Mouse (Mus musculus): ENCODE results near the gene Gm21897. TPM values are rescaled to one million over a fixed set of nuclear protein-coding genes. Genes with fewer than 3 reads are reported as not detected.
"Not testable (repeated sequence)": the region's sequence is repeated elsewhere in the genome, so short reads cannot be mapped to it uniquely, and the experiment has no call there.

Gene Gm21897
- total RNA-seq (2021), result not detected
- polyA plus RNA-seq (2012; rRNA removed), result not detected in 2 replicates
- long read RNA-seq, result 0 reads

DNA sequence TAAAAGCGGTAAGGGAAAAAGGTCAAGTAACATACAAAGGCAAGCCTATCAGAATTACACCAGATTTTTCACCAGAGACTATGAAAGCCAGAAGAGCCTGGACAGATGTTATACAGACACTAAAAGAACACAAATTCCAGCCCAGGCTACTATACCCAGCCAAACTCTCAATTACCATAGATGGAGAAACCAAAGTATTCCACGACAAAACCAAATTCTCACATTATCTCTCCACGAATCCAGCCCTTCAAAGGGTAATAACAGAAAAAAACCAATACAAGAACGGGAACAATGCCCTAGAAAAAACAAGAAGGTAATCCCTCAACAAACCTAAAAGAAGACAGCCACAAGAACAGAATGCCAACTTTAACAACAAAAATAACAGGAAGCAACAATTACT is at the start of gene Gm21897:
TSS of gene Gm21897 (plus strand) at position 301 of the 400 bp plus-strand sequence.
- not testable (repeated sequence) for DNase-seq

DNA sequence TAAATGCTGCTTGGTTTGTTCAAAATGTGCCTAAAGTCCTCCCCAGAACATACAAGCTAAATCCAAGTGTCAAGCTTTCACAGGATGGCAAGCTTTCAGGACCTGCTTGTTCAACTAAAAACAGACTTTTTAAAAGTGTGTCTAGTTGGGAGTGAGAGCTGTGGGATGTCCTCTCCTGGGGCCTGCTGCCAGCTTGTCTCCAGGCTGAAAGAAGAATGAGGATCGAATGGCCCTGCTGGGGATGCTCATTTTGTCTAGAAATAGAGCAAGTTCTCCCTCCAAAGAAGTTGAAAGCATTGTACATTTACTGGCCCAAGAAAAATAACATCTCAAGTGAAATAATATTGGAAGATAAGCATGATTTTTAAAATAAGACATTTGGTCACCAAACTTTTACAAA is 45.0 kb upstream of the Gm21897 start:
- DNase-seq, result no peak

DNA sequence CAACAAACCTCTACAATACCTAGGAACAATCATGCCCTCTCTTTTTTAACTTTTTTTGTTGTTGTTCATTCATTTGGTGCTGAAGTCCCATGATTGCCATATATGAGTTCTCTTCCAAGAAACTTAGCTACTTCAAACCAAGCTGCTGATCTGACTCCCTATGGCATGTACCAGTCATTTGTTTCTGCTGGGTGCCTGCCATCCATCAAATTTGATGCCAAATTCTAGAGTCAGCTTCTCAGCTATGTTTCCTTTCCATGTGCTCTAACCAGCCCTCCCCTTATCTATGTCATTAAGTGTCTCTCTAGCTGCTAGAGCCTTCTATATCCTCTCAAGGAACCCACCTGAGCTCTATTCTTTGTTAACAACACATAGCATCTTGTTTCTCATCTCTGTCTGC is 39.8 kb upstream of the Gm21897 start:
- DNase-seq, result no peak

DNA sequence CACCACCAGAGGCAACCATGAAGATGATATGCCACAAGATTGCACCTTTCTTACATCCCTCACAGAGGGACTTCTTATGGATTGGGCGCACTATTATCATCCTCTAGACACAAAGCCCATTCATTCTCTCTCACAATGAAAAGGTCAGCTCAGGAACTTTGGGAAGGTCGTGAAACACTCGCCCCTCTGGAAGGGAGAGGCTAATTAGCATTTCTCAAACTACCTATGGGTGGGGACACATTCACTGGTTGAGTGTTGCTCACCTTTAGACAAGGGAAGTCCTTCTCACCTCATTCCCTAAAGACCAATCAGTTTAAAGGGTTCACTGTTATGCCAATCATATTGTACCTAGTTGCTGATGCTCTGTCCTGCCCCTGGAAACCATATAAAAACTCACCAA is 24.2 kb upstream of the Gm21897 start:
- no peak for DNase-seq

DNA sequence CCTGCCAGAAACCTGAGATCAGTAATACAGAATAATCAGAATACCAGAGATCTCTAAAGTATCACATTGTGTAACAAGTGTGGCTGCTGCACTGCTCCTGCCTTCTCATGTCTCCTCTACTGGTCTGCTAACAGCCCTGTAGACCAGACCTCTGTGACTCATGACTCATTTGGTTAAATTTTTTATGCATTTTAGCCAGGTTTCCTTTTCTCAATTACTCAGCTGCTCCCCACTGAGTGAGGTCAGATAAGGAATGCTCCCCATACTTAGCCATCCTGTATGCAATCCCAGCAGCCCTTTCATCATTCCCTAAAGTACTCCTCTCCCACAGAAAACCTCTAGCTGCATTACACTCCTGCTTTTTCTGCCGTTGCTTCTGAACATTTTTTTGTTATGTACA is 23.0 kb upstream of the Gm21897 start:
- no peak for DNase-seq

DNA sequence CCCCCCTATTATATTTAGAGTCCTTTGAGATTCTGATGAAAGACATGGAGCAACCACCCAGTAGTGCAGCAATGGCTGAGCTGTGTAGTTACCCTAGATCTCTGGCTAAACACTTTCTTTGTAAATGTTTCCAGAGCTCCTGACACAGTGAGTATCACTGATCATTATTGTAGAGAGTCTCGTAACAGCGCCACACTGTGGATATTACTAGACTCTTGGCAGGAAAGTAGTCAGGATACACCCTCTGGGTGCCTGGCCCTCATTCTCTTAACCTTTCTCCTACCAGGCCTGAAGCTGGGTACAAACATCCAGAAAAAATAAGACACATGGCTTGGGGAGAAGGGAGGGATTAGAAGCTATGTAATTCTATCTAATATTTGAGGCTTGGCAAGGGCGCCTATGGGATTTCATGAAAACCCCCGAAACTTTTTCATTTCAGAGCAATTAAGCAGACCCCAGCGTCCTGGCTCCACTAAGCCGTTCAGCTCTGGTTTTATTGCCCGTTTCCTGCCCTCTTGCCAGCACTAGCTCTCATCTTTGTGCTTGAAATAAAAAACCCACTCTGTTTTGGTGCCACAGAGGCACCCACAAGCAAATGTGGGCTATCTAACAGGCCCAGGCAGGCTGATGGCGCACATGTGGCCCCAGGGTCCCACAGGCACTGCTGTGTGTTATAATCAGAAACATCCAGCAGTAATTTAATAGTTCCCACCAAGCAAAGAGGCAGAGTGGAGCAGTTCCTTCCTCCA is 22.2 kb upstream of the Gm21897 start:
- DNase-seq, result peak; percentile 12

DNA sequence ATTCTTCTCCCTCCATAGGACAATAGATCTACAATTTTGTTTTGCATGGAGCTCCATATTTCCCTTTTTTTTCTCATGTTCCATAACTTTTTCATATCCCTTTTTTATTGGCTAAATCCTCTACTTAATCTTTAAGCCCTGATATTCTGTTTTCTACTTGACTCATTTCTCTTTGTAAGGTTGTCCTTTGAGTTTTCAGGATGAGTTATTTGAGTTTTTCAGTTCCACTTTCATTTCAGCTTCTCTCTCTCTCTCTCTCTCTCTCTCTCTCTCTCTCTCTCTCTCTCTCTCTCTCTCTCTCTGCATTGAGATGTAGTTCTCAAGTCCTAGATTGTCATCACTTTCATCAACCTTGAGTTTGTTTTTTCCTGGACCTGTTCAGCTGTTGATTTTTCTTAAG is 17.3 kb downstream of the Gm21897 start:
- no peak for DNase-seq

DNA sequence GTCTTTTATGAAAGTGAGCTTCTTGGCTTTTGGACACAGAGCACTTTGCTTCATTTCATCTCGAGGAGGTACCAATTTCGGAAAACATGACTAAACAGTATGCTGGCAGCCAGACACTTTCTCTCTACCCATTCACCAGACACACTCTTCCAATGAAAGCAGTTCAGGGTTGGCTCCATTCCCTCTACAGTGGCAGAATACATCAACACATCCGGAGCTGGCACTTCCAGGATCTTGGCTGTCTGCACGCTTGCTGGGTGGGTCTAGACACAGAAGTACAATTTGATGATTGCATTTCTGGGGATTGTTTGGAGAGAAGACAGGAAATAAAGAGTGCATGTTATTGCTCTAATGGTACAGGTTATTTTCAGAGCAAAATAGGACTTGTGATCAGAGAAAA is 21.8 kb downstream of the Gm21897 start:
- peak; percentile 5 for DNase-seq

DNA sequence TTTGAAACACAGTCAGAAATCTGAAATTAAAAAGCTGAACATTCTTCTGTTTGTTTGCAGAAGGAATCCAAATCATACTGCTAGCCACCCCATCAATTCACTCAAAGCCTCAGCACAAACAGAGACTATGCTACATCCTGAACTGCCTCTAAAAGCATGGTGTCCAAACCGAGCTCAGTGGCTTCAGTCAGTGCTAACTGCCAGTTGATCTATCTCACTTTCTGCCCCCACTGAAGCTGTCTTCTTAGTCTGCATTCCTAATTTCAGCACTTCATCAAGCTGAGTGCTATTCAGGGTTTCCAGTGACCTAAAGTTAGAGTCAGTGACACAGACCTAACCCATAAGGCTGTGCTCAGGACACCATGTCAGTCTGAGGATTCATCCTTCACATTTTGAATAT is 28.8 kb downstream of the Gm21897 start:
- DNase-seq, result no peak

DNA sequence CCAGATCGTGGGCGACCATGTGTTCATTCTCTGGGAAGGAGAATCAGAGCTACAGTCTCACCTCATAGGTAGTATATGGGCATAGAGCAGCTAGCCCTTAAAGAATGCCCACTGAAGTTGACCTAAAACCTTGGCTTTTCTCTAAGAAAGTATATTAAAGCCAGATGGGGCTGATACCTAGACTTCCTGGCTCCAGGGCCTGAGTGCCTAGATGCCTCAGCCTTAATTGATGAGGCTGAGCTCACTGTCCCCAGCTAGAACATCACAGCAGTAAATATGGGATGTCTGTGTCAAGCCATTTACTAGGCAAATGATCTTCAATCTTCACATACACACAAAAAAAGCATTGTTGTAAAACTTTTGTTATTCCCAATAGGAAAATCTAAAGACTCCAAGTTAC is 32.1 kb downstream of the Gm21897 start:
- DNase-seq, result no peak

DNA sequence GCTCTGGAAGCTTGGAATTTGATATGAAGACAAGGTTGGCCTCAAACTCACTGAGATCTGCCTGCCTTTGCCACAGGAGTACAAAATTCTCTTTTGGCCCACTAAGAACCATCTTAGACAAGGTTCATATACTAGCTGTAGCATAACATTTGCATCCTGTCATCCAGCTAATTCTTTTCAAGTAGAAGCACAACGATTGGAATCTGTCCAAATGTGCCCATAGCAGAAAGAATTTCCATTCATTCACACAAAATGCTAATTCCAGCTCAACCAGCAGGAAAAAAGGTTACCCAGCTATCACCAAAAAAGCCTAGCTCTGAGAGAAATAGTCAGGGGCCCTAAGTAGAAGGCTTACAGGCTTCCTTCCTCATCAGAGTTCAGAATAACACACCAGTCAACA is 34.0 kb downstream of the Gm21897 start:
- no peak for DNase-seq

DNA sequence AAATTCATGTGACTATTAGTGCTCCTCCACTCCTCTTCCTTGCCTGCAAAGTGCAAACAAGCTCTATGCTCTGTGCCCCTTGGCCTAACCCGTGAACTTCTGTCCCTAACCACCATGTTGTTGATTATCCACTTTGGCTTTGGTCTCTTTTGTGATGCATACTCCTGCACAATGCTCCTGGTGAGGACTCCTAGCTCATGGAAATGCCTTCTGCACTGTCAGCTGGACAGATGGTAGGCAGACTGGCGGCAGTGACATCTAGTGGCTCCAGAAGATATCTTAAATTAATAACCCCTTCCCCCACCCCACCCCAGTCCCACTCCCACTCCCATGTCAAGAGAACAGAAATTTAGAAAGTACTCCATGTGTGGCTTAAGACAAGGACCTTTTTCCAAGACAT is 35.1 kb downstream of the Gm21897 start:
- DNase-seq, result no peak

DNA sequence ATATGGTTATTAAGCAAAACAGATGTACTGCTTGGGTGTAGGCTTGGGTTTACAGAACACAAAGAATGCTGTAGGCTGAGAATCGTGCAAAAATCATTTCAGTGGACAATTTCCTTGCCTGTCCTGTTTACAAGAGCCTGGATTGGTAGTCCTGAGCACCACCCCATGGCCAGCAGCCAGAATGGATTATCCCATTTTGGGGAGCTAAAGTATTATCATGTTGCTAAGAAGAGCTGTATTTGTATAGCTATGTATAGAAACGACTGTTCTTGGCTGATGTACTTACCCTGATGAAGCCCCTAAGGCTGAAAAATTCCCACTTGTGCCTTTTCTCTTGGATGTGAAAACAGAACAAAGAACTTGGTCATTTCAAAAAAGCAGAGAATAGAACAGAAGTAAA is 37.6 kb downstream of the Gm21897 start:
- no peak for DNase-seq

DNA sequence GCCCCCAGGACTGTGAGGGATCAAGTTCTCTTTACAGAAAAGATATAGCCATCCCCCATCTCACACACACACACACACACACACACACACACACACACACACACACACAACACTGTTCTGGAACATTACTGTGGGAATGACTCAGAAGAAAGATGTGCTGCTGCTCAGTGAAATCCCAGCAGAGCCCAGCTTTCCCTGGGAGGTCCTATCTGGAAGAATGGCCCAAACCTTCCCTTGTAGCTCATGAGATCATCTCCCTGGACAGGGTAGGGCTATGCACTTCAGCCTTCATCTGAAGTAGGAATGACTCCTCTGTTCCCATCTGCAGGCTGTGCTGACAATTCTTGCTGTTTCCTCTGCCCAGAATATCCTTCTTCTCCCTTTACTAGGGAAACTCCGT is 38.1 kb downstream of the Gm21897 start:
- no peak for DNase-seq

DNA sequence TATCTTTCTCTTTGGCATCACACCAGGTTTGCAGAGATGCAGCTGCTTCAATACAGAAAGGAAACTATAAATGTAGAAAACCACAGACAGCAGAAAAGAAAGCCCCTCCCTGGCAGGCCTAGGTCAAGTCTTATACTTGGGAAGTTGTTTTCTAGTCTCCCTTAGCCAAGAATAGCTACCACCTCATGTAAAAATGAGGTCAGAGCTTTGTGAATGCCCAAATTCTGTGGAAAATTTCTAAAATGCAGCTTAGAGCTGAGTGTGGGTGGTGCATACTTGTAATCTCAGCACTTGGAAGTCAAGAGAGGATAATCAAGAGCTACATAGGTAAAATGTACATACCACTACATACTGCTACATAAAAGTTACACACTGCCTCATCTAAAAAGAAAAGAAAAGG is 40.5 kb downstream of the Gm21897 start:
- DNase-seq, result no peak

DNA sequence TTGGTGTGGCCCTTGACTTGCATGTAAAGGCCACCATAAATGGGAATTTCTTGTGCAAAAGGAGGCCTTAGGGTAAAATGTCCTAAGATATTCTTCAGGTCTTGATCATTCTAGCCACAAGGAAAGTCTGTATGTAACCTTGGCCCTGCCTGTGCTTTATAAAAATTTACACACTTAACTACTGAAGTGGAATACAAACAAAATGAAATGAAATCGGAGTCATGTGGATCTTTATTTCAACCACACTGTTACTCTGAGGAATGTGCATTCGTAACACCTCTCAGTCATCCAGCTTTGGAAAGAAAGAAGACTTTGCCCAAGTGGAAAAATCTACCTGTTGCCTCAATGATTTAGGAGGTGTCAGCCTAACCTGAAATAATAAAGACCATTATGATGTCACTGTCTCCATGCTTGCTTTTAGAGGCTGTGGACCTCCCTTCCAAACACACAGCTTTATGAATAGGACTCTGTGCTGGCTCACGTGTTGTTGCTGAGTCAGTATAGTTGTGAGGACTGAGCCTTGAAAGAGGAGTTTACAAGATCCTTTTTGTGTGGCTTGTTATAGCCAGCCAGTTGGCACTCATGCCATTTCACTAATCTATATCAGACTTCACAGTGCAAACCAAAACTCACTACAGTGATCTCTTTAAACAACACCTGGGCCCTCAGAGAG is 42.0 kb downstream of the Gm21897 start:
- DNase-seq, result no peak

DNA sequence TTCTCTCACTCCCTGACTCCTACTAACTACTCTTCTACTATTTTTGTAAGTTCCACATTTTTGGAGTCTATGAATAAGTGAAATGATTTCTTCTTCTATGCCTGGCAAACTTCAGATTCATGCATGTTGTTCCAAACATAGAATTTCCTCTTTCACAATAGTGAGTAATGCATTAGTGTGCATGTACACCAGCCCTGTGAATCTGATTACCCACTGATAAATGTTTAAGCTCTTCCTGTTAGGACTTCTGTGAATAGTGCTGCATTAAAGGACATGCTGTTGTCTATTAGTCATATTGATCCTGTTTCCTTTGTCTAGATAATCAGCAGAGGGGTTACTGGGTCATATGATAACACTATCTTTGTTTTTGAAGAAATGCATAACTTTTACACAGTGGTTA is 43.6 kb downstream of the Gm21897 start:
- no peak for DNase-seq

Data from adrenal gland, adult 2 months (tissue).